Mouse (Mus musculus) ES-Bruce4 (cell line): ENCODE results near the gene Zfp512. TPM values are rescaled to one million over a fixed set of nuclear protein-coding genes. Genes with fewer than 3 reads are reported as not detected.
"Not testable (repeated sequence)": the region's sequence is repeated elsewhere in the genome, so short reads cannot be mapped to it uniquely, and the experiment has no call there.

Experiments
- H3K27ac ChIP-seq: 2 replicates; pipeline ENCODE4 v1.5.1; 2012; ENCODE audit warnings: low read length, inconsistent platforms; ENCODE audit not compliant: insufficient read depth
- H3K27me3 ChIP-seq: 2 replicates; pipeline ENCODE4 v1.6.1; 2012; ENCODE audit warnings: mild to moderate bottlenecking, low read length, inconsistent platforms; ENCODE audit not compliant: control insufficient read depth, poor library complexity, insufficient read depth, severe bottlenecking
- H3K36me3 ChIP-seq: 2 replicates; pipeline ENCODE4 v1.6.1; 2012; ENCODE audit warnings: inconsistent platforms, mild to moderate bottlenecking, low read length, moderate library complexity; ENCODE audit not compliant: control insufficient read depth, poor library complexity, insufficient read depth, severe bottlenecking
- H3K4me1 ChIP-seq: one replicate; pipeline ENCODE4 v1.8.1; 2011; ENCODE audit warnings: low read length; ENCODE audit not compliant: control insufficient read depth, insufficient read depth
- H3K4me3 ChIP-seq: 2 replicates; pipeline ENCODE4 v1.5.1; 2011; ENCODE audit warnings: low read depth, mild to moderate bottlenecking, low read length
- H3K9ac ChIP-seq: 2 replicates; pipeline ENCODE4 v1.6.1; 2012; ENCODE audit warnings: low read depth, mild to moderate bottlenecking, inconsistent platforms; ENCODE audit not compliant: poor library complexity, severe bottlenecking
- H3K9me3 ChIP-seq: replicated peaks from 2 replicates; pipeline ENCODE4 v1.6.1; 2012; ENCODE audit warnings: mild to moderate bottlenecking, low read length, inconsistent platforms; ENCODE audit not compliant: control insufficient read depth, poor library complexity, insufficient read depth, severe bottlenecking
- CTCF ChIP-seq: IDR thresholded peaks from one replicate; pipeline ENCODE4 v1.8.1; 2011; ENCODE audit warnings: low read depth, low read length
- EP300 ChIP-seq: IDR thresholded peaks from 2 replicates; pipeline ENCODE4 v1.6.1; 2011; ENCODE audit warnings: low read depth, low read length; ENCODE audit not compliant: insufficient read depth
- POLR2A ChIP-seq: IDR thresholded peaks from one replicate; pipeline ENCODE4 v1.8.1; 2011; ENCODE audit warnings: low read length; ENCODE audit not compliant: insufficient read depth
- polyA plus RNA-seq: library from polyadenylated mRNA; stranded (reverse); fragments of >200 nt; gene quantifications from 2 replicates; pipeline ENCODE4 v1.2.4, GENCODE M21; 2011; ENCODE audit warnings: low read depth; ENCODE audit not compliant: missing spikeins, insufficient read depth, insufficient read length

Zfp512 gene
- polyA plus RNA-seq: 53.8 and 55.9 TPM in 2 replicates

- Histone ChIP-seq H3K9ac (peak within 1 kb of the TSS; percentile 62), H3K4me3 (peak within 1 kb of the TSS; percentile 92), H3K27ac (no peak within 1 kb of the TSS), H3K27me3 (no peaks in the 10 kb centered on the region), H3K4me1 (no peaks in the 10 kb centered on the region), H3K9me3 (no peaks in the 10 kb centered on the region), H3K36me3 (no peaks in the 10 kb centered on the region)
- TF ChIP-seq POLR2A (peak; percentile 23), EP300 (peak; percentile 68; the same call in 1 of the 2 replicates), CTCF (no peak)
Measured at GRCm38 (mm10) chr5:31451878-31452561, at the start of gene Zfp512. TSS of gene Zfp512 (plus strand) at chr5:31452431.

- not testable (repeated sequence) for H3K9me3 ChIP-seq, H3K27me3 ChIP-seq, H3K4me3 ChIP-seq, H3K9ac ChIP-seq, H3K36me3 ChIP-seq, H3K4me1 ChIP-seq, H3K27ac ChIP-seq
Measured at GRCm38 (mm10) chr5:31434727-31435126, 17.5 kb upstream of the Zfp512 start.

- no peak for TF ChIP-seq EP300
- Histone ChIP-seq H3K36me3 (no peaks in the 10 kb centered on the region), H3K27ac (no peak overlapping the region), H3K4me3 (no peak overlapping the region), H3K27me3 (no peaks in the 10 kb centered on the region), H3K9me3 (no peaks in the 10 kb centered on the region), H3K9ac (no peak overlapping the region), H3K4me1 (no peaks in the 10 kb centered on the region)
Measured at GRCm38 (mm10) chr5:31451336-31451735, 895 bp upstream of the Zfp512 start.

GRCm38 (mm10) chr5:31452562-31452878, 289 bp downstream of the Zfp512 start:
- H3K27ac ChIP-seq: no peak overlapping the region
- H3K4me3 ChIP-seq: peak overlapping the region; percentile 81
- peak overlapping the region; percentile 62; the same call in 1 of the 2 replicates for H3K9ac ChIP-seq
- H3K9me3 ChIP-seq: no peaks in the 10 kb centered on the region
- H3K4me1 ChIP-seq: no peaks in the 10 kb centered on the region
- TF ChIP-seq CTCF (no peak), POLR2A (no peak), EP300 (no peak)
- H3K27me3 ChIP-seq: no peaks in the 10 kb centered on the region
- H3K36me3 ChIP-seq: no peaks in the 10 kb centered on the region

- peak overlapping the region; percentile 92 for H3K4me3 ChIP-seq
- H3K36me3 ChIP-seq: no peaks in the 10 kb centered on the region
- H3K27me3 ChIP-seq: no peaks in the 10 kb centered on the region
- H3K9ac ChIP-seq: peak overlapping the region; percentile 62
- no peaks in the 10 kb centered on the region for H3K4me1 ChIP-seq
- no peaks in the 10 kb centered on the region for H3K9me3 ChIP-seq
- no peak for TF ChIP-seq CTCF
- TF ChIP-seq EP300: no peak
- no peak for TF ChIP-seq POLR2A
- H3K27ac ChIP-seq: no peak overlapping the region
Measured at GRCm38 (mm10) chr5:31452886-31453410, 717 bp downstream of the Zfp512 start.

GRCm38 (mm10) chr5:31467798-31468197, 15.6 kb downstream of the Zfp512 start:
- no peaks in the 10 kb centered on the region for H3K27me3 ChIP-seq
- no peaks in the 10 kb centered on the region for H3K9me3 ChIP-seq
- peaks cover 14% of the 10 kb centered on the region for H3K36me3 ChIP-seq
- H3K27ac ChIP-seq: no peak overlapping the region
- no peaks in the 10 kb centered on the region for H3K4me1 ChIP-seq
- TF ChIP-seq EP300 (no peak), CTCF (no peak), POLR2A (no peak)
- H3K9ac ChIP-seq: no peak overlapping the region
- H3K4me3 ChIP-seq: no peak overlapping the region
